Mouse (Mus musculus): ENCODE results near the gene Mxd3. TPM values are rescaled to one million over a fixed set of nuclear protein-coding genes. Genes with fewer than 3 reads are reported as not detected.
A peak's percentile ranks its signal among the peaks of the same experiment; 100 is the strongest.

The Mxd3 gene
- 9.9 TPM in 1 of 2 replicates, not detected in the other for total RNA-seq (2014; fragmentation: Nextera tagmentation)
- total RNA-seq (2017) = 3.6 and 5.0 TPM in 2 replicates

GRCm38 (mm10) chr13:55329683-55330566 lies at the start of gene Mxd3:
Gene Mxd3 (minus strand): TSS chr13:55329823.
- peak; percentile 62 for ATAC-seq (replicated peaks; ENCODE audit: low FRiP score, low TSS enrichment, poor library complexity, severe bottlenecking)

GRCm38 (mm10) chr13:55378907-55379580 lies 49.4 kb upstream of the Mxd3 start:
- no peak for ATAC-seq (replicated peaks; ENCODE audit: low FRiP score, low TSS enrichment, poor library complexity, severe bottlenecking)

- ATAC-seq (replicated peaks; ENCODE audit: low FRiP score, low TSS enrichment, poor library complexity, severe bottlenecking) = no peak
These were observed 46.3 kb upstream of the Mxd3 start for GRCm38 (mm10) chr13:55375877-55376276.

DNA sequence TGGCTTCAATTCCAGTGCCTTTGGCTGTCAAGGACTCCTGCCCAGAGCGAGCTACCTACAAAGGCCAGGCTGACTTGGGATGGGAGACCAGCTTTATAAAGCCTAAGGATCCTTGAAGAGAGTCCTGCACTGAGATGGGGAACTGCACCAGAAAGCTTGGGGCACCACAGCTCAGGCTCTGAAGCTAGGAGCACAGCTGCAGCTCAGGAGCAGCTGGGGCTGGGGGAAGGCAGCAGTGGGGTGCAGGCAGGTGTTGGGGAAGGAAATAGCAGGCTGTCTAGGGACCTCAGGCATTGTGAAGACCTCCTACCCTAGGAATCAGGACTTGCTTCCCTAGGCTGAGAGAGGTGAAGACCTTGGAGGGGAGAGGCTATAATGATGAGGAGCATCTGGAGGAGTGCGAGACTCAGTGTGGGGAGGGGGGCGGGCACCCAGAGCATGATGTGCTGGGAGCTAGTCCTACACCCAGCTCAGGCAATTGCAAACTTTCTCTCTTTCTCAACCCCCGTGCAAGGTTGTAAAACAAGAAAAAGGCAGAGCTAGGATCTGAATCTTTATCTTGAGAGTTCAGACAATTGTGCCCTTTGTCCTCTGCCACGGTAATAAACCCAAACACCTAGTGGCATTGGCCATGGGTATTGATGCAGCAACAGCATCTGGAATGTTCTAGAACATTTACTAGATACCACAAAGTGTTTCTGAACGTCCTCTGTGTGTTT lies 44.7 kb upstream of the Mxd3 start:
- no peak for ATAC-seq (replicated peaks; ENCODE audit: low FRiP score, low TSS enrichment, poor library complexity, severe bottlenecking)

DNA sequence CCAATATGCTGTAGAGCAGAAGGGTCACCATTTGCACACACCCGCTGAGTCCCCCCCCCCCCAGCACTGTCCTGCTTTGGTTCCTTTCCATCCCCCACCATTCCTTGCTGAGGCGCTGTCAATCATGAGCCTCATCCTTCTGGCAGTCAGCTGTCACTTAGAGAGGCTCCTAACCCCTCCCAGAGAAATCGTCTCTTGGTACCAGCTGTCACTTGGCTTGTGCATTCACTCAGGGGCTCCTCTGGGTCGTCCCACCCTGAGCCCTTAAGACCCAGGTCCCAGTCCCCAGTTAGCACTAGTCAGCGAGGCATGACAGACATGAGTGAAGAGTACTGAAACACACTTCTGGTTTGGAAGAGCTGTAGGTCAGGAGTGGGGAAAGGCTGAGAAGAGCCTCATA lies 42.1 kb upstream of the Mxd3 start:
- ATAC-seq (replicated peaks; ENCODE audit: low FRiP score, low TSS enrichment, poor library complexity, severe bottlenecking) = no peak

DNA sequence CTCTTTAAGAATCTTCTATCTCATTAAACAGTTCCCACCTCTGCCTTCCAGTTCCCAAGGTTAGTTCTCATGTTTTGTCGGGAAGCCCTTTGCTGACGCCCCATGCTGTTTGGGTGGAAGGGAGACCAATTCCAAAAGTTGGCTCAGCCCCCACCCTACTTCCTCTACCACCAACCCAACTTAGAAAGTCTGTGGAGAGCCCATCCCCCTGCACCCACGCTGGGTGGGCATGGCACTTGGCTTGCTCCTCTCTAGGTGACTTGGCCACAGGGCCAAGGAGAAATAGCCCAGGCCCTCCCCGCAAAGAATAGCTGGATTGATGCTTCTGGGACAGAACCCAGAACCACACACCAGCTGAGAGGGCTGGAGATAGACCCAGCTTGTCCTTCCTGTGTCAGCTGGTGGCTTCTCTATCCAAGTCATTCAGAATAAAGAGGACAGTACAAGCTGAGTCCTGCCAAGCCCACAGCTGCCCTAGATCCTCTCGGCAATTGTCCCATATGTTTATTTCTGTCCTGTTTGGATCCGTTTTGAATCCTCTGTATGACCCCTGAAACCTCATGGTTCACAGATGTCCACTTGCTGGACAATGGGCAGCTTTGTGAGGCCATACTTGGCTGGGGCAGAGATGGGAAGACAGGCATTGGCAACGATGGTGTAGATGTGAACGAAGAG lies 41.5 kb upstream of the Mxd3 start:
- no peak for ATAC-seq (replicated peaks; ENCODE audit: low FRiP score, low TSS enrichment, poor library complexity, severe bottlenecking)

DNA sequence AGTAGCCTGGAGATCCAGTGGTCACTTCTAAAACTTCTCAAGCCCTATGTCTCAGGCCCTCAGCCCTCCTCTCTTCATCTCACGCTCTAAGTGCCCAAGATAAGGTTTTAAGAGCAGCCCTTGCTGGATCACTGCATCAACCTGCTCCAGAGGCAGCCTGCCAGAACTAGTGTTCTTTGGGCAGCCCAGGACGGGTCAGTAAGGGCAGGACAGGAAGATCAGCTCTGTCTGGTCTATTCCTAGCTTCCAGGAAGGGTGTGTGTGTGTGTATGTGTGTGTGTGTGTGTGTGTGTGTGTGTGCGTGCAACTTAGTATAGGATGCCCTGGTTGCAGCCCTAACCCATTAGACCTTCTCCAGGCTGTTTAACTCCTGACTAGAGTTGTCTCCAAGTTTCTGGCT lies 40.6 kb upstream of the Mxd3 start:
- no peak; the same call in 1 of the 2 replicates for ATAC-seq (replicated peaks; ENCODE audit: low FRiP score, low TSS enrichment, poor library complexity, severe bottlenecking)

DNA sequence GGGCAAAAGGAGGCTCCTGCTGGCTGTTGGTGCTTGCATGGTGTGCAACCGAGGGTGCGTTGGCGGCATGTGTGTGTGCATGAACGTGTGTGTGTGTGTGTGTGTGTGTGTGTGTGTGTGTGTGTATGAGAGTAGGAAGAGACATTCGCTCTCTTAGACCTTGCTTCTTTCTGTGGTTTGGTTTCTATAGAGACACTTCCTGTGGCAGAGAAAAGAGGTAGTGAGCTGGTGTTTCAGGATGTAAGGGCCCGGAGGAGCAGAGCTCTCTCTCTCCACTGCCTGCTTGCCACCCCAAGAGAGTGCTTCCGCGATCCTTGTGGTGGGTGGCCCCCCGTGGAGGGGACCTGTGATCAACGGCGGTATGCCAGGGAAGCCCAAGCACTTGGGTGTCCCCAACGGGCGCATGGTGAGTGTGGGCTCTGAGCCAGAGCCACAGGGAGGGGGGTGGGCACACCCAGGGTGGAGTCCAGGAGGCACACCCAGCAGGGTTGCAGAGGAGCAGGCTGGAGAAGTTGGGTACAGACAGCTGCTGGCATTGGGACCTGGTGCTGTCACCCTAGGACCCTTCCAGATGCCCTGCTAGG lies 40.0 kb upstream of the Mxd3 start, which contains the start of gene Rgs14:
Rgs14 (plus strand) TSS at position 202 of the 584 bp plus-strand sequence.
- ATAC-seq (replicated peaks; ENCODE audit: low FRiP score, low TSS enrichment, poor library complexity, severe bottlenecking) = peak; percentile 85

GRCm38 (mm10) chr13:55368401-55368800 lies 38.8 kb upstream of the Mxd3 start:
- ATAC-seq (replicated peaks; ENCODE audit: low FRiP score, low TSS enrichment, poor library complexity, severe bottlenecking) = 0 out of 2 replicates have a peak, but pooled peaks have one; percentile 36

DNA sequence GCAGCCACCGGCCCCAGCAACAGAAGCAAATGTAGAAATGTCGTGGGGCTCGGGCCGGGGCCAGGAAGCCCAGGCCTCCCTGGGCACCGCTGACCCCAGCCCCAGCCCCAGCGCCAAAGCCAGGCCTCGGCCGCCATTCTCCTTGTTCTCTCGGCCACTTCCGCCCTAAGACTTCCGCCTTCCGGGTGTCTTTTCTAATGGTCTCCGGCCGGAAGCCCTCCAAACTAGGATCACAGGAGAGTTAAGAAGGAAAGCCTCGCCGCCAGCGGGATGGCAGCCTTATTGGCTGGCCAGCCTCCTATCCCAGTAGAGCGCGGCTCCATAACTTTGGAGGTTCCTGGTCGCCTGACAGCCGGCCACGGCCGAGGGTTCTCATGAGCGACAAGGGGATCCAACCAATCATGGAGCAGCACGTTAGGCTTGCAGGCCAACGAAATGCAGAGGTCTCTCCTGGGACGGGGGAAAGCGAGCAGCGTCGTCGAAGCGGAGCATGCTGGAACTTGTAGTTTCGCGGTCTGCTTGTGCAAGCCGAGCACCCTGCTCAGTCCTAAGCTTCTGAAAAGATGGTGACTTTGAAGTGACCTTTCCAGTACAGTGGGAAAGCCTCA lies 32.9 kb upstream of the Mxd3 start, which contains the start of gene Lman2:
Lman2 (minus strand) TSS at position 331 of the 608 bp plus-strand sequence.
- peak; percentile 99 for ATAC-seq (replicated peaks; ENCODE audit: low FRiP score, low TSS enrichment, poor library complexity, severe bottlenecking)

DNA sequence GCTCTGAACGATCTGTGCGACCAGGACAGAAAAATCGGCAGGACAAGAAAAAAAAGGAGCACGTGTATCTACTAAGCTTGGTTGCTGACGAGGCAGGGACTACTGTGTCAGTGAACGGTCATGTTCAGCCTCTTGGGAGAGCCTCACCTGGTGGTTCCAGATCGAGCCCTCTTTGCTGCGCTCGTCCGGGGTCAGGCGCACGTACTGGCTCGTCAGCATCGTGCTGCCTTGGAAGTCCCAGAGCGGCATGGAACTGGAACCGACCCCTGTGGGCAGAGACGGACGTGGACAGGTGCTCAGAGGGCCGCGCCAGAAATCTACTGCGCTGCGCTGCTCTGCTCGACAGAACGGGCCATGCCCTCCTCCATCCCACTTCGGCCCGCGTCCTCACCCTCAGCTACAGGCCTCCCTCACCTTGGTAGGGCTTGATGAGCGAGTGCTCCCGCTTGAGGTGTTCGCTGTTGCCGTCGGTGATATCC lies 32.4 kb upstream of the Mxd3 start:
- peak; percentile 24 for ATAC-seq (replicated peaks; ENCODE audit: low FRiP score, low TSS enrichment, poor library complexity, severe bottlenecking)

DNA sequence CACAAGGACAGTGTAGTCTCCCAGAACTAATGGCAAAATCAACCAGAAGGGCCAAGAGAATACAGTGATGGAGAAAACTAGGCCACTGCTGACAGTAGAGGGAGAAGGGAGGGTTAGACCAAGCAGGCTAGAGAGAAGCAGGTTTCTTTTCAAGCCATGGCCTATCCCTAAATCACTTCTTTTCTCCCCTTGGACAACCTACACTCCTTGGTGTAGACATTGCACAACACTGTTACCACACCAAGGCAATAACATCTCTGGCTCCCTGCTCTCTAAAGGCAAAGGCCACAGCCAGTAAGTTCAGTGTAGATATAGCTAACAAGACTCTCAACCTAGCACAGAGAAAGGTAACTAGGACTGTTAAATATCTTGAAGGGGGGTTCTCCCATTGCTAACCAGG lies 31.5 kb upstream of the Mxd3 start:
- no peak for ATAC-seq (replicated peaks; ENCODE audit: low FRiP score, low TSS enrichment, poor library complexity, severe bottlenecking)

DNA sequence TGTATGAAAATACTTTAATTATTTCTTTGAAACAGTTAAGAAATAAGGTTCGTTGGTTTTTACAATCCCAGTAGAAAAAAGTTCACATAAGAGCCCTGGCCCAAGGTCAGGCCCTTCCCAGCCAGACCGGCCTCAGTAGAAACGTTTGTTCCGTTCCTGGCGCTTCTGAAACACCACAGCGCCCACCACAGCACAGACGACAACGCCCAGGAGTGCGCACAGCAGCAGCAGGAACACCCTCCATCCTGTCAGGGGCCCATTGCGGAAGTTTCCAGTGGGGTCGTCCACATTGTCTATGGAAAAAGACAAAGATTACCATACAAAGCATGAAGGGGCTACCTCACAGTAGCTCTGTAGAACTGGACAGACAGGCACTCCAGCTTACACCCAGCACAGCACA lies 17.1 kb upstream of the Mxd3 start:
- ATAC-seq (replicated peaks; ENCODE audit: low FRiP score, low TSS enrichment, poor library complexity, severe bottlenecking) = no peak

DNA sequence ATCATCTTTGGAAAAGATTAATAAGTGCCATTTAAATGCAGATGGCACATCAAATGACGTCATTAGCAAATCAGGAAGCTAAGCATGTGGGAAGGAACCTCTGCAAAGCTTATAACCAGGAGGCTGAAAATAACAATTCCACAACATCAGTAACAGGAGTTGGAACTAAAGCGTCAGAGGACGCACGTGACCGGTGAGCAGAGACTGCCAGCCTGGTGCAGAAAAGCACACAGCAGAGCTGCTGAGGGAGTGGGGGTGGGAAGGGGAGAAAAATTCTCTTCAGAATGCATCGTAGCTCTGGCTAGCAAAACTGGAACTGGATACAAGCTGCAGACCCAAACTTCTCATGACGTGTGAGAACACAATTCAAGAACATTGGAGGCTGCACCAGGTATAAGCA lies 14.7 kb upstream of the Mxd3 start:
- no peak for ATAC-seq (replicated peaks; ENCODE audit: low FRiP score, low TSS enrichment, poor library complexity, severe bottlenecking)

DNA sequence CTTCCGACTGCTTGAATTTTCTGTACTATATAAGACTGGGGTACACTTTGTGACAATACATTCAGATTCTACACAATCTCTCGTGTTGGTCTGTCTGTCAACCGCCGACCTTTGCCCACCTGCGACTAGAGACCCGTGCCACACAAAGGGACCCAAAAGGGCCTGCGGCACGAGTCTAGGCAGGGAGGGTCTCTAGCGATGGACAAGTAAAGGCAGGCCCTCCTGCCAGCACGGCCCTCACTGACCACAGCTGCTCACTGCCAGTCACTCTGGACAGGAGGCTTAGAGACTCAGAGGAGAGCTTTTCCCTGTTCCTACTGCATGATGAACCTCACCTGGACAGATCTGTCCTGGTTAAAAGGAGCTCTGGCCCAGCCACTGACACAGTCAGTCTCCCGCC lies 12.8 kb upstream of the Mxd3 start:
- ATAC-seq (replicated peaks; ENCODE audit: low FRiP score, low TSS enrichment, poor library complexity, severe bottlenecking) = no peak

GRCm38 (mm10) chr13:55339259-55339658 lies 9.6 kb upstream of the Mxd3 start:
- ATAC-seq (replicated peaks; ENCODE audit: low FRiP score, low TSS enrichment, poor library complexity, severe bottlenecking) = peak; percentile 38; the same call in 1 of the 2 replicates

- no peak for ATAC-seq (replicated peaks; ENCODE audit: low FRiP score, low TSS enrichment, poor library complexity, severe bottlenecking)
These were observed 8.8 kb upstream of the Mxd3 start for GRCm38 (mm10) chr13:55338131-55339054.

Measured in megakaryocyte-erythroid progenitor cell, adult 5-6 weeks (primary cell).